Mouse (Mus musculus) erythroblast, embryonic 14.5 days (primary cell): ENCODE measurements around the gene Oaz3.

ENCODE experiments used
- GATA1 ChIP-seq: IDR thresholded peaks from 2 replicates; pipeline ENCODE4 v1.6.1; 2012; ENCODE audit warnings: low read length, inconsistent platforms, mixed read lengths
- TAL1 ChIP-seq: IDR thresholded peaks from 3 replicates; pipeline ENCODE4 v1.6.1; 2012; ENCODE audit warnings: low read length, inconsistent platforms, mixed read lengths

DNA sequence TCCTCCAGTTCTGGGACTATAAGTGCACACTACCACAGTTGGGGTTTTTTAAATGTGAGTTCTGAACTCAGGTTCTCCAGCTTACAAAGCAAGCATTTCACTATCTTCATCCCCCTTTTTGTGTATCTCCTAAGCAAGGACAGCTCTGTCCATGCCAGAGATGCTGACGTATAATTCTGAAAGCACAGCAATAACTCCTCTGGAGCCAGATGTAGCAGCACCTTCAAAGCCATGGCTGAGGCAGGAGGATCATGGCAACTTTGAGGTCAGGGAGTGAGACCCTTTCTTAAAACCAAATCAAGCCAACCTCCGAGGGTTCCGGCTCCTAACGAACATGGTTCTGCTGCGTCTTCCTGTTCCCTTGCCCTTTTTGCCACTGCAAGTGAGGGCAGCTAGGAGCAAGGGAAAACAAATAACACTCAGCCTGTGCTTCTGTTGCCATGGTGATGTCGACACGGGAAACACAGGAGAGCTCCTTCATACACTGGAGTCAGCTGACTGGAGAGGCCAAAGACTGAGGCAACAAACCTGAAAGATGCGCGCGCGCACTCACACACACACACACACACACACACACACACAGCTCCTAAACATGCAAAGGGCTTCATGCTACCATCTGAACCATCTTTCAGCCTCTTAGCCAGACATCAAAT, 20.3 kb upstream of the Oaz3 start:
- no peak for TF ChIP-seq TAL1
- TF ChIP-seq GATA1, result no peak
